Mouse (Mus musculus) intestine, embryonic 16.5 days (tissue): ENCODE data around the gene Hoxa7. TPM values are rescaled to one million over a fixed set of nuclear protein-coding genes. Genes with fewer than 3 reads are reported as not detected.

Experiments
- microRNA counts: library from miRNA; unstranded; fragments of <30 nt; microRNA quantifications from one replicate; lab custom pipeline; 2016
- microRNA-seq: library from miRNA; unstranded; fragments of <30 nt; microRNA quantifications from one replicate; pipeline ENCODE4, GENCODE M21; 2016
- polyA plus RNA-seq: library from polyadenylated mRNA; unstranded; fragments of >200 nt; fragmentation: Nextera tagmentation; extraction: Ambion mirVana; gene quantifications from 2 replicates; pipeline ENCODE4 v1.2.1, GENCODE M21; 2015

Hoxa7 gene
- polyA plus RNA-seq, 1 experiment from 2014 or later = 8.2 TPM

MicroRNAs within 50 kb of the gene (microRNA counts, 519-probe panel; counts per million panel counts)
- 3,064 counts per million, percentile 78 among the panel's probes with 10 or more counts for microRNA mmu-miR-196b (lab: Ali Mortazavi, UCI)

Small RNA genes lying within 50 kb of the gene (microRNA-seq; reads per million reads assigned to microRNA genes)
- 6,409 reads per million, percentile 91 among the genes with 10 or more reads in this experiment for gene Mir196b

Other genes starting within 250 kb of the Hoxa7 start
- gene Skap2, start 209.3 kb downstream of the Hoxa7 start, polyA plus RNA-seq = 39.2 and 42.9 TPM in 2 replicates
- 0.72 and 0.88 TPM in 2 replicates for gene Hoxa1, start 63.5 kb downstream of the Hoxa7 start, polyA plus RNA-seq
- 5.0 and 5.1 TPM in 2 replicates for gene Hoxa2, start 57.0 kb downstream of the Hoxa7 start, polyA plus RNA-seq
- 1.5 TPM in 2 replicates for gene 5730596B20Rik, start 44.4 kb downstream of the Hoxa7 start, polyA plus RNA-seq
- gene Hoxa4, start 30.1 kb downstream of the Hoxa7 start, polyA plus RNA-seq = 1.7 and 2.4 TPM in 2 replicates
- gene Hoxa5, start 17.3 kb downstream of the Hoxa7 start, polyA plus RNA-seq = 15.3 and 15.5 TPM in 2 replicates
- 1.2 and 1.4 TPM in 2 replicates for gene Hoxa6, start 13.1 kb downstream of the Hoxa7 start, polyA plus RNA-seq
- 5.2 and 5.9 TPM in 2 replicates for gene Hoxa3, start 8.5 kb downstream of the Hoxa7 start, polyA plus RNA-seq
- not detected in 2 replicates for gene Gm28308, start 8.5 kb downstream of the Hoxa7 start, polyA plus RNA-seq
- gene Hoxa9, start 9.2 kb upstream of the Hoxa7 start, polyA plus RNA-seq = 3.0 and 3.2 TPM in 2 replicates
- 8.6 and 10.0 TPM in 2 replicates for gene Hoxa10, start 19.0 kb upstream of the Hoxa7 start, polyA plus RNA-seq
- 1.4 and 1.9 TPM in 2 replicates for gene Hoxa11, start 24.0 kb upstream of the Hoxa7 start, polyA plus RNA-seq
- 0.24 and 0.45 TPM in 2 replicates for gene Hoxa13, start 39.0 kb upstream of the Hoxa7 start, polyA plus RNA-seq
- gene Evx1, start 91.6 kb upstream of the Hoxa7 start, polyA plus RNA-seq = not detected in 2 replicates